Mouse (Mus musculus): ENCODE results near the gene Calcoco2. TPM values are rescaled to one million over a fixed set of nuclear protein-coding genes. Genes with fewer than 3 reads are reported as not detected.
"Not testable (repeated sequence)": the region's sequence is repeated elsewhere in the genome, so short reads cannot be mapped to it uniquely, and the experiment has no call there.

The Calcoco2 gene
- polyA plus RNA-seq, 1 experiment from 2014 or later, result not detected

DNA sequence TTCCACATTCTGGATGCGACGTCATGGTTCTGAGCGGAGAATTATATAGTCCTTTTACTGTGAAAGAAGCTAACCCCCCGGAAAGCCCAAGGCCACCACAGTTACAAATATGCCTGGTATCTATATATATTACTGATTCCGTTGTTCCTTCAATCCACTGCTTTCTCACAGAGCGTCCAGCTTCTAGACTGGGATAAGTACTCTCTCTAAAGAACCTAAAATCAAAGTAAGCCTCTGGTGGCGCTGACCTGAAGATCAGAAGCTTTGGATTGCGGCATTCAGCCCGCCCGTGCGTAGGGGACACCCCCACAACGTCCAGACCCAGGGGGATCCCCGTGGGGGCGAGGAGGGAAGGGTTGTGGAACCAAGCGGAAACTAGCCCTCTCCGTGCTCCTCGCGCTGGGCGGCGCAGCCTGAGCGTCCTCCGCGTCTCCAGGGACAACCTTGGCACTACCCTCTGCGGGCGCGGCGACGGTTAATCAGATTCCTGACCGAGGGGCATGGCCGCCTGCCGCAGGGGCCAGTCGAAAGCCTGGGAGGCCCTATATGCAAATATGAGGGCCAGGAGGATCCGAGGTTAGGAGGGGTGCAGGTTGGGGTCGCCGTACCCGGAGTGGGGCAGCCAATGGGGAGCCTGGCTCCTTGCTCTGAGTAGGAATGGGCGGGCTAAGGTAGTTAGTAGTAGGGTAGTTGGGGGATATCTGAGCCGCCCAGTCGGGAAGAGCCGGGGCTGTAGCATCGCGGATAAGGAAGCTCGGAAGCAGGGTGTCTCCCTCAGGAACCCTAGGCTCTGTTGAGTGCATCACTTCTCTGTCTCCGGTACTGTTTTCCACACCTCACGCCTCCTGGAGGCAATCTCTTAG lies 12.5 kb upstream of the Calcoco2 start:
- H3K4me2 ChIP-seq, result peak overlapping the region; percentile 69
- WGBS, result 4% methylated on average over 45 of the region's 45 CpGs
- H3K36me3 ChIP-seq (ENCODE audit: control insufficient read depth, insufficient read depth, low read length), result no peaks in the 10 kb centered on the region
- ATAC-seq (replicated peaks; ENCODE audit: low FRiP score) (no peak), DNase-seq (ENCODE audit: low spot score) (peak; percentile 44)
- H3K9me3 ChIP-seq (ENCODE audit: control insufficient read depth, low read length), result no peaks in the 10 kb centered on the region
- peak overlapping the region; percentile 43 for H3K4me3 ChIP-seq (ENCODE audit: low read depth, low read length)
- no peaks in the 10 kb centered on the region; the same call in 1 of the 2 replicates for H3K4me1 ChIP-seq (replicated peaks; ENCODE audit: control insufficient read depth, insufficient read depth, low read length)
- peaks cover 42% of the 10 kb centered on the region for H3K27me3 ChIP-seq (replicated peaks; ENCODE audit: control insufficient read depth, insufficient read depth, low read length)
- 0 out of 2 replicates have a peak overlapping the region, but pooled peaks have one; percentile 6 for H3K9ac ChIP-seq (ENCODE audit: low read depth, low read length)
- no peak overlapping the region for H3K27ac ChIP-seq (ENCODE audit: low read depth, low read length)

- 46% methylated on average over 4 of the region's 4 CpGs for WGBS
- not testable (repeated sequence) for H3K4me3 ChIP-seq (ENCODE audit: low read depth, low read length); H3K9ac ChIP-seq (ENCODE audit: low read depth, low read length); H3K9me3 ChIP-seq (ENCODE audit: control insufficient read depth, low read length); ATAC-seq (replicated peaks; ENCODE audit: low FRiP score); H3K36me3 ChIP-seq (ENCODE audit: control insufficient read depth, insufficient read depth, low read length); DNase-seq (ENCODE audit: low spot score); H3K27ac ChIP-seq (ENCODE audit: low read depth, low read length); H3K4me2 ChIP-seq; H3K4me1 ChIP-seq (replicated peaks; ENCODE audit: control insufficient read depth, insufficient read depth, low read length)
- peaks cover 42% of the 10 kb centered on the region for H3K27me3 ChIP-seq (replicated peaks; ENCODE audit: control insufficient read depth, insufficient read depth, low read length)
Observed at GRCm38 (mm10) chr11:96122806-96123205, 11.0 kb upstream of the Calcoco2 start.

DNA sequence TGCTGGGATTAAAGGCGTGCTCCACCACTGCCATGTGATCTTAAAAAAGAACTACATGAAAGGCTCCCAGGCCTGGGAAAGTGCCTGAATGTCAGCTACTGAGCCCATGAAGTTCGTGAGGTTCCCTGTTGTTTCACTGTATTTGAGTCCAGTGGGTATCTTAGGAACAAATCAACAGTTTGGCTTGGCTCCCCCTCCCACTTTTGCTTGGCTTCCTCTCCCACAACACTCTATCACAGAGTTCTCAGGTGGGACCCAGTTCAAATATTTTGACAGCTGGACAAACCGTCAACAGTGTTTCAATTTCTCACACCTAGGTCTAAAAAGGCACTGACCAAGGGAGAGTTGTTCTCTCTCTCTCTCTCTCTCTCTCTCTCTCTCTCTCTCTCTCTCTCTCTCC lies 7.6 kb upstream of the Calcoco2 start:
- no peaks in the 10 kb centered on the region for H3K9me3 ChIP-seq (ENCODE audit: control insufficient read depth, low read length)
- H3K4me1 ChIP-seq (replicated peaks; ENCODE audit: control insufficient read depth, insufficient read depth, low read length), result no peaks in the 10 kb centered on the region; the same call in 1 of the 2 replicates
- no peak for ATAC-seq (replicated peaks; ENCODE audit: low FRiP score)
- peaks cover 20% of the 10 kb centered on the region for H3K27me3 ChIP-seq (replicated peaks; ENCODE audit: control insufficient read depth, insufficient read depth, low read length)
- H3K27ac ChIP-seq (ENCODE audit: low read depth, low read length), result no peak overlapping the region
- 61% methylated on average over 3 of the region's 3 CpGs for WGBS
- no peak overlapping the region for H3K4me3 ChIP-seq (ENCODE audit: low read depth, low read length)
- H3K9ac ChIP-seq (ENCODE audit: low read depth, low read length), result no peak overlapping the region
- no peaks in the 10 kb centered on the region for H3K36me3 ChIP-seq (ENCODE audit: control insufficient read depth, insufficient read depth, low read length)
- H3K4me2 ChIP-seq, result no peak overlapping the region
- DNase-seq (ENCODE audit: low spot score), result no peak

- WGBS, result 62% methylated on average over 3 of the region's 3 CpGs
- not testable (repeated sequence) for ATAC-seq (replicated peaks; ENCODE audit: low FRiP score)
Observed at GRCm38 (mm10) chr11:96116925-96117324, 5.2 kb upstream of the Calcoco2 start.

DNA sequence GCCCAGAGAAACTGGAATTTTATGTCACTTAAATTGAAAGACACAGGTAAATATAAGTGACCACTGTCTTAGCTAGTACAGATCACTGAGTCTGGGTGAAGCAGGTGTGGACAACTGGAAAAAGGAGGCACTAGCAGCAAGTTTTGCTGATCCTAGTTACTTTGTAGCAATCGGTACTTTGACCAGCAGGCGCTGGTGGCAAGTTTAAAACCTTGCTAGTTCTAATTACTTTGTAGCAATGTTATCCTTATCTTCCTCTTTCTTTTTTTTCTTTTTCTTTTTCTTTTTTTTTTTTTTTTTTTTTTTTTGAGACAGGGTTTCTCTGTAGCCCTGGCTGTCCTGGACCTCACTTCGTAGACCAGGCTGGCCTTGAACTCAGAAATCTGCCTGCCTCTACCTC lies 4.4 kb upstream of the Calcoco2 start:
- WGBS, result 83% methylated on average over 3 of the region's 3 CpGs
- H3K4me3 ChIP-seq (ENCODE audit: low read depth, low read length), result no peak overlapping the region
- no peak for ATAC-seq (replicated peaks; ENCODE audit: low FRiP score)
- H3K9ac ChIP-seq (ENCODE audit: low read depth, low read length), result no peak overlapping the region
- H3K4me1 ChIP-seq (replicated peaks; ENCODE audit: control insufficient read depth, insufficient read depth, low read length), result no peaks in the 10 kb centered on the region
- no peaks in the 10 kb centered on the region for H3K9me3 ChIP-seq (ENCODE audit: control insufficient read depth, low read length)
- H3K27ac ChIP-seq (ENCODE audit: low read depth, low read length), result no peak overlapping the region
- H3K36me3 ChIP-seq (ENCODE audit: control insufficient read depth, insufficient read depth, low read length), result no peaks in the 10 kb centered on the region
- no peaks in the 10 kb centered on the region for H3K27me3 ChIP-seq (replicated peaks; ENCODE audit: control insufficient read depth, insufficient read depth, low read length)
- no peak overlapping the region for H3K4me2 ChIP-seq
- DNase-seq (ENCODE audit: low spot score), result no peak

More at GRCm38 (mm10) chr11:96116925-96117324, 5.2 kb upstream of the Calcoco2 start:
- not testable (repeated sequence) for H3K9me3 ChIP-seq (ENCODE audit: control insufficient read depth, low read length); H3K27ac ChIP-seq (ENCODE audit: low read depth, low read length); DNase-seq (ENCODE audit: low spot score); H3K4me1 ChIP-seq (replicated peaks; ENCODE audit: control insufficient read depth, insufficient read depth, low read length); H3K27me3 ChIP-seq (replicated peaks; ENCODE audit: control insufficient read depth, insufficient read depth, low read length); H3K4me3 ChIP-seq (ENCODE audit: low read depth, low read length); H3K36me3 ChIP-seq (ENCODE audit: control insufficient read depth, insufficient read depth, low read length); H3K9ac ChIP-seq (ENCODE audit: low read depth, low read length); H3K4me2 ChIP-seq

DNA sequence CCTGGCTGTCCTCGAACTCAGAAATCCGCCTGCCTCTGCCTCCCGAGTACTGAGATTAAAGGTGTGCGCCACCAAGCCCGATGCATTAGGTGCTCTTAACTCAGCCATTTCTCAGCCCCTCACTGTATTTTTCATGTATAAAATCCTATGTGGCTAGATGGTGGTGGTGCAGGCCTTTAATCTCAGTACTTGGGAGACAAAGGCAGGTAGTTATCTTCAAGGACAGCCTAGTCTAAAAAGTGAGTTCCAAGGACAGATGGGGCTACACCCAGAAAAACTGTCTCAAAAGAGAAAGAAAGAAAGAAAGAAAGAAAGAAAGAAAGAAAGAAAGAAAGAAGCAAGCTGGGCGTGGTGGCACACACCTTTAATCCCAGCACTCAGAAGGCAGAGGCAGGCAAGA lies 3.7 kb upstream of the Calcoco2 start:
- 91% methylated on average over 6 of the region's 6 CpGs for WGBS
- Histone ChIP-seq H3K4me1 (replicated peaks; ENCODE audit: control insufficient read depth, insufficient read depth, low read length) (no peaks in the 10 kb centered on the region), H3K9me3 (ENCODE audit: control insufficient read depth, low read length) (no peaks in the 10 kb centered on the region), H3K27me3 (replicated peaks; ENCODE audit: control insufficient read depth, insufficient read depth, low read length) (no peaks in the 10 kb centered on the region), H3K4me3 (ENCODE audit: low read depth, low read length) (no peak overlapping the region), H3K4me2 (no peak overlapping the region), H3K9ac (ENCODE audit: low read depth, low read length) (no peak overlapping the region), H3K27ac (ENCODE audit: low read depth, low read length) (no peak overlapping the region), H3K36me3 (ENCODE audit: control insufficient read depth, insufficient read depth, low read length) (no peaks in the 10 kb centered on the region)
- DNase-seq (ENCODE audit: low spot score), result no peak
- ATAC-seq (replicated peaks; ENCODE audit: low FRiP score), result no peak

- no peak overlapping the region for H3K9ac ChIP-seq (ENCODE audit: low read depth, low read length)
- H3K27me3 ChIP-seq (replicated peaks; ENCODE audit: control insufficient read depth, insufficient read depth, low read length), result no peaks in the 10 kb centered on the region
- DNase-seq (ENCODE audit: low spot score), result no peak
- H3K27ac ChIP-seq (ENCODE audit: low read depth, low read length), result no peak overlapping the region
- H3K36me3 ChIP-seq (ENCODE audit: control insufficient read depth, insufficient read depth, low read length), result no peaks in the 10 kb centered on the region
- H3K9me3 ChIP-seq (ENCODE audit: control insufficient read depth, low read length), result no peaks in the 10 kb centered on the region
- no peak overlapping the region for H3K4me2 ChIP-seq
- no peak for ATAC-seq (replicated peaks; ENCODE audit: low FRiP score)
- WGBS, result 61% methylated on average over 2 of the region's 2 CpGs
- H3K4me3 ChIP-seq (ENCODE audit: low read depth, low read length), result no peak overlapping the region
- no peaks in the 10 kb centered on the region for H3K4me1 ChIP-seq (replicated peaks; ENCODE audit: control insufficient read depth, insufficient read depth, low read length)
Observed at GRCm38 (mm10) chr11:96114077-96114476, 2.3 kb upstream of the Calcoco2 start.

GRCm38 (mm10) chr11:96110950-96111349 lies 814 bp downstream of the Calcoco2 start:
- not testable (repeated sequence) for H3K4me3 ChIP-seq (ENCODE audit: low read depth, low read length); H3K27me3 ChIP-seq (replicated peaks; ENCODE audit: control insufficient read depth, insufficient read depth, low read length); ATAC-seq (replicated peaks; ENCODE audit: low FRiP score); H3K36me3 ChIP-seq (ENCODE audit: control insufficient read depth, insufficient read depth, low read length); H3K9me3 ChIP-seq (ENCODE audit: control insufficient read depth, low read length); H3K4me2 ChIP-seq; H3K27ac ChIP-seq (ENCODE audit: low read depth, low read length); H3K9ac ChIP-seq (ENCODE audit: low read depth, low read length); H3K4me1 ChIP-seq (replicated peaks; ENCODE audit: control insufficient read depth, insufficient read depth, low read length); DNase-seq (ENCODE audit: low spot score)
- WGBS, result 60% methylated on average over 2 of the region's 2 CpGs

- no peak for ATAC-seq (replicated peaks; ENCODE audit: low FRiP score)
- H3K9me3 ChIP-seq (ENCODE audit: control insufficient read depth, low read length), result no peaks in the 10 kb centered on the region
Observed at GRCm38 (mm10) chr11:96108376-96108775, 3.4 kb downstream of the Calcoco2 start.

More at GRCm38 (mm10) chr11:96108376-96108775, 3.4 kb downstream of the Calcoco2 start:
- H3K36me3 ChIP-seq (ENCODE audit: control insufficient read depth, insufficient read depth, low read length), result no peaks in the 10 kb centered on the region
- no peak overlapping the region for H3K4me3 ChIP-seq (ENCODE audit: low read depth, low read length)
- no peaks in the 10 kb centered on the region for H3K4me1 ChIP-seq (replicated peaks; ENCODE audit: control insufficient read depth, insufficient read depth, low read length)
- H3K27ac ChIP-seq (ENCODE audit: low read depth, low read length), result no peak overlapping the region
- no peak overlapping the region for H3K9ac ChIP-seq (ENCODE audit: low read depth, low read length)
- no peak overlapping the region for H3K4me2 ChIP-seq
- WGBS, result 76% methylated on average over 1 of the region's 1 CpGs
- no peak for DNase-seq (ENCODE audit: low spot score)
- no peaks in the 10 kb centered on the region for H3K27me3 ChIP-seq (replicated peaks; ENCODE audit: control insufficient read depth, insufficient read depth, low read length)

All from liver, embryonic 11.5 days (tissue).